Mouse (Mus musculus): ENCODE data around the gene Dab2ip. TPM values are rescaled to one million over a fixed set of nuclear protein-coding genes. Genes with fewer than 3 reads are reported as not detected.
A peak's percentile ranks its signal among the peaks of the same experiment; 100 is the strongest.

Gene Dab2ip
- polyA plus RNA-seq, 1 experiment from 2014 or later = 65.7 TPM

- no peak overlapping the region for H3K27ac ChIP-seq
- H3K9ac ChIP-seq = no peak overlapping the region
Observed at GRCm38 (mm10) chr2:35669217-35669616, 111.2 kb downstream of the Dab2ip start.

GRCm38 (mm10) chr2:35669748-35670147, 111.7 kb downstream of the Dab2ip start:
- WGBS = 82% methylated on average over 4 of the region's 4 CpGs
- Histone ChIP-seq H3K36me3 (no peaks in the 10 kb centered on the region), H3K4me2 (replicated peaks) (no peak overlapping the region), H3K9ac (no peak overlapping the region), H3K27ac (no peak overlapping the region), H3K4me3 (no peak overlapping the region), H3K4me1 (peaks cover 74% of the 10 kb centered on the region), H3K27me3 (replicated peaks) (no peaks in the 10 kb centered on the region), H3K9me3 (no peaks in the 10 kb centered on the region)
- no peak for ATAC-seq (ENCODE audit: low FRiP score, low read depth)

More at GRCm38 (mm10) chr2:35669217-35669616, 111.2 kb downstream of the Dab2ip start:
- H3K36me3 ChIP-seq = no peaks in the 10 kb centered on the region
- H3K4me1 ChIP-seq = peaks cover 77% of the 10 kb centered on the region
- H3K4me2 ChIP-seq (replicated peaks) = no peak overlapping the region
- no peaks in the 10 kb centered on the region for H3K27me3 ChIP-seq (replicated peaks)
- no peaks in the 10 kb centered on the region for H3K9me3 ChIP-seq
- WGBS = 50% methylated on average over 4 of the region's 4 CpGs
- H3K4me3 ChIP-seq = no peak overlapping the region
- ATAC-seq (ENCODE audit: low FRiP score, low read depth) = no peak

- Histone ChIP-seq H3K27me3 (replicated peaks) (no peaks in the 10 kb centered on the region), H3K36me3 (no peaks in the 10 kb centered on the region), H3K4me2 (replicated peaks) (no peak overlapping the region), H3K4me1 (peaks cover 75% of the 10 kb centered on the region), H3K9me3 (no peaks in the 10 kb centered on the region), H3K4me3 (no peak overlapping the region), H3K9ac (no peak overlapping the region), H3K27ac (no peak overlapping the region)
- WGBS = 84% methylated on average over 9 of the region's 9 CpGs
- no peak for ATAC-seq (ENCODE audit: low FRiP score, low read depth)
Observed at GRCm38 (mm10) chr2:35670300-35670699, 112.2 kb downstream of the Dab2ip start.

- no peak overlapping the region for H3K9ac ChIP-seq
- ATAC-seq (ENCODE audit: low FRiP score, low read depth) = no peak
- no peak overlapping the region for H3K4me3 ChIP-seq
- H3K27me3 ChIP-seq (replicated peaks) = no peaks in the 10 kb centered on the region
- H3K4me1 ChIP-seq = peaks cover 80% of the 10 kb centered on the region
- H3K4me2 ChIP-seq (replicated peaks) = no peak overlapping the region
- no peak overlapping the region; the same call in 1 of the 2 replicates for H3K27ac ChIP-seq
- H3K9me3 ChIP-seq = no peaks in the 10 kb centered on the region
- 67% methylated on average over 9 of the region's 9 CpGs for WGBS
- H3K36me3 ChIP-seq = no peaks in the 10 kb centered on the region
Observed at GRCm38 (mm10) chr2:35671980-35672910, 114.2 kb downstream of the Dab2ip start.

GRCm38 (mm10) chr2:35673181-35673580, 115.1 kb downstream of the Dab2ip start:
- Histone ChIP-seq H3K4me2 (replicated peaks) (no peak overlapping the region), H3K27ac (no peak overlapping the region)
- 87% methylated on average over 3 of the region's 3 CpGs for WGBS

GRCm38 (mm10) chr2:35673986-35674385, 115.9 kb downstream of the Dab2ip start:
- Histone ChIP-seq H3K9me3 (no peaks in the 10 kb centered on the region), H3K9ac (no peak overlapping the region), H3K4me1 (peaks cover 81% of the 10 kb centered on the region), H3K27ac (no peak overlapping the region), H3K4me3 (no peak overlapping the region), H3K27me3 (replicated peaks) (no peaks in the 10 kb centered on the region), H3K36me3 (no peaks in the 10 kb centered on the region), H3K4me2 (replicated peaks) (no peak overlapping the region)
- WGBS = 86% methylated on average over 3 of the region's 3 CpGs
- no peak for ATAC-seq (ENCODE audit: low FRiP score, low read depth)

More at GRCm38 (mm10) chr2:35673181-35673580, 115.1 kb downstream of the Dab2ip start:
- no peak for ATAC-seq (ENCODE audit: low FRiP score, low read depth)
- no peak overlapping the region for H3K9ac ChIP-seq
- H3K4me3 ChIP-seq = no peak overlapping the region
- no peaks in the 10 kb centered on the region for H3K27me3 ChIP-seq (replicated peaks)
- H3K9me3 ChIP-seq = no peaks in the 10 kb centered on the region
- H3K4me1 ChIP-seq = peaks cover 81% of the 10 kb centered on the region
- H3K36me3 ChIP-seq = no peaks in the 10 kb centered on the region

- H3K4me3 ChIP-seq = no peak overlapping the region
- no peaks in the 10 kb centered on the region for H3K27me3 ChIP-seq (replicated peaks)
- no peak overlapping the region for H3K4me2 ChIP-seq (replicated peaks)
- H3K9ac ChIP-seq = no peak overlapping the region
- ATAC-seq (ENCODE audit: low FRiP score, low read depth) = no peak
- H3K9me3 ChIP-seq = no peaks in the 10 kb centered on the region
- H3K36me3 ChIP-seq = no peaks in the 10 kb centered on the region
- peaks cover 80% of the 10 kb centered on the region for H3K4me1 ChIP-seq
- WGBS = 86% methylated on average over 5 of the region's 5 CpGs
- H3K27ac ChIP-seq = no peak overlapping the region
Observed at GRCm38 (mm10) chr2:35674431-35674830, 116.4 kb downstream of the Dab2ip start.

- peak overlapping the region; percentile 53 for H3K27ac ChIP-seq
- no peaks in the 10 kb centered on the region for H3K9me3 ChIP-seq
- WGBS = 47% methylated on average over 5 of the region's 5 CpGs
- no peak overlapping the region for H3K9ac ChIP-seq
- no peak overlapping the region; the same call in 1 of the 2 replicates for H3K4me2 ChIP-seq (replicated peaks)
- ATAC-seq (ENCODE audit: low FRiP score, low read depth) = no peak
- H3K36me3 ChIP-seq = no peaks in the 10 kb centered on the region
- no peaks in the 10 kb centered on the region for H3K27me3 ChIP-seq (replicated peaks)
- peaks cover 82% of the 10 kb centered on the region for H3K4me1 ChIP-seq
- H3K4me3 ChIP-seq = no peak overlapping the region
Observed at GRCm38 (mm10) chr2:35676075-35676665, 118.1 kb downstream of the Dab2ip start.

- no peak overlapping the region for H3K9ac ChIP-seq
- WGBS = 11% methylated on average over 8 of the region's 8 CpGs
- H3K4me2 ChIP-seq (replicated peaks) = peak overlapping the region; percentile 37
- H3K27ac ChIP-seq = peak overlapping the region; percentile 62
- peak; percentile 59 for ATAC-seq (ENCODE audit: low FRiP score, low read depth)
- H3K4me1 ChIP-seq = peaks cover 80% of the 10 kb centered on the region
- no peaks in the 10 kb centered on the region for H3K36me3 ChIP-seq
- H3K27me3 ChIP-seq (replicated peaks) = no peaks in the 10 kb centered on the region
- H3K4me3 ChIP-seq = no peak overlapping the region
- H3K9me3 ChIP-seq = no peaks in the 10 kb centered on the region
Observed at GRCm38 (mm10) chr2:35677855-35678254, 119.8 kb downstream of the Dab2ip start.

GRCm38 (mm10) chr2:35678440-35678839, 120.4 kb downstream of the Dab2ip start:
- Histone ChIP-seq H3K27me3 (replicated peaks) (no peaks in the 10 kb centered on the region), H3K4me3 (no peak overlapping the region), H3K4me1 (peaks cover 82% of the 10 kb centered on the region), H3K9me3 (no peaks in the 10 kb centered on the region), H3K9ac (no peak overlapping the region), H3K4me2 (replicated peaks) (0 out of 2 replicates have a peak overlapping the region, but pooled peaks have one; percentile 3), H3K36me3 (no peaks in the 10 kb centered on the region), H3K27ac (peak overlapping the region; percentile 62; the same call in 1 of the 2 replicates)
- ATAC-seq (ENCODE audit: low FRiP score, low read depth) = no peak
- WGBS = 30% methylated on average over 4 of the region's 4 CpGs

- no peak overlapping the region for H3K4me3 ChIP-seq
- no peaks in the 10 kb centered on the region for H3K27me3 ChIP-seq (replicated peaks)
- no peak for ATAC-seq (ENCODE audit: low FRiP score, low read depth)
- H3K4me1 ChIP-seq = peaks cover 95% of the 10 kb centered on the region
- no peaks in the 10 kb centered on the region for H3K36me3 ChIP-seq
- no peak overlapping the region for H3K4me2 ChIP-seq (replicated peaks)
- H3K9me3 ChIP-seq = no peaks in the 10 kb centered on the region
- H3K9ac ChIP-seq = no peak overlapping the region
- H3K27ac ChIP-seq = no peak overlapping the region
- WGBS = 21% methylated on average over 10 of the region's 10 CpGs
Observed at GRCm38 (mm10) chr2:35679812-35680672, 122.0 kb downstream of the Dab2ip start.

- Histone ChIP-seq H3K36me3 (no peaks in the 10 kb centered on the region), H3K4me2 (replicated peaks) (no peak overlapping the region), H3K27me3 (replicated peaks) (no peaks in the 10 kb centered on the region), H3K4me3 (no peak overlapping the region), H3K9ac (no peak overlapping the region), H3K9me3 (no peaks in the 10 kb centered on the region), H3K4me1 (peaks cover 95% of the 10 kb centered on the region), H3K27ac (no peak overlapping the region)
- WGBS = 55% methylated on average over 6 of the region's 6 CpGs
- no peak for ATAC-seq (ENCODE audit: low FRiP score, low read depth)
Observed at GRCm38 (mm10) chr2:35680833-35681232, 122.8 kb downstream of the Dab2ip start.

Measured in neural tube, embryonic 12.5 days (tissue).